In the genomic region with DNA sequence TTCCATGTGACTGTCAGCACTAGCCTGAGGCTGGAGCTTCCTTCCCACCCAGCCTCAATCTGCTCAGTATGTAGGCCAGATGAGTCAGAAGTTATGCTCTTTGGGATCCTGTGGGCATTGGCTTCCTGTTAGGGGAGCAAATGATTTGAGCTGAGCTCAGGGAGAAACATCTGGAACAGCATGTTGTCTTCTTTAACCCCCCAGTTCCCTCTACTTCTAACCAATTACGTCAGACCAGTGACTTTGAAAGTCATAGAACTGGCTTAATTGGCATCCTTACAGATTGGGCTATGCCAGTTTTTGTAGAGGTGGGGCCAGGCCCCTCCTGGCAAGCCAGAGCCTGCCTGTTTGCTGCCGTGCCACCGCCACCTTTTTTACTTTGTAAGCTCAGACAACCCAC, we compare ENCODE assay signal across 14 mouse cellular contexts. TPM values are rescaled to one million over a fixed set of nuclear protein-coding genes. Genes with fewer than 3 reads are reported as not detected.
DNase-seq lines count a peak whose midpoint lies in the region; ATAC-seq lines count a peak whose summit lies in the region.
"Had no signal": no experiment of that assay in that cellular context is flagged by ENCODE, and none has a peak within 500 bp of the region (broad histone marks: within the 10 kb centered on the region; RNA-seq: fewer than 3 reads in every experiment).

No protein-coding gene starts in this region.

- H3K27me3 ChIP-seq in heart, embryonic 12.5 days (replicated peaks): no peaks in the 10 kb centered on the region
- no peaks in the 10 kb centered on the region for H3K27me3 ChIP-seq in lung, embryonic 16.5 days (ENCODE audit: control insufficient read depth, insufficient read depth, low read depth, low read length)
- H3K27me3 ChIP-seq in neural tube, embryonic 15.5 days (replicated peaks): no peaks in the 10 kb centered on the region
- H3K27me3 ChIP-seq in midbrain, embryonic 10.5 days (ENCODE audit: low read depth, poor library complexity, severe bottlenecking): peaks cover 11% of the 10 kb centered on the region

- WGBS in heart, embryonic 12.5 days: 78% methylated on average over 3 of the region's 3 CpGs
- WGBS in lung, embryonic 16.5 days: 80% methylated on average over 3 of the region's 3 CpGs
- 82% methylated on average over 3 of the region's 3 CpGs for WGBS in neural tube, embryonic 15.5 days
- WGBS in midbrain, embryonic 10.5 days: 81% methylated on average over 3 of the region's 3 CpGs

- H3K4me1 ChIP-seq in heart, embryonic 12.5 days (replicated peaks): peaks cover 33% of the 10 kb centered on the region
- peaks cover 10% of the 10 kb centered on the region for H3K4me1 ChIP-seq in lung, embryonic 16.5 days (replicated peaks; ENCODE audit: control insufficient read depth, insufficient read depth, low read length)
- H3K4me1 ChIP-seq in neural tube, embryonic 15.5 days: peaks cover 48% of the 10 kb centered on the region
- peaks cover 21% of the 10 kb centered on the region for H3K4me1 ChIP-seq in midbrain, embryonic 10.5 days

- no peak overlapping the region for H3K9ac ChIP-seq in heart, embryonic 12.5 days
- H3K9ac ChIP-seq in lung, embryonic 16.5 days (ENCODE audit: low read length): 0 out of 2 replicates have a peak overlapping the region, but pooled peaks have one; percentile 15
- 0 out of 2 replicates have a peak overlapping the region, but pooled peaks have one; percentile 20 for H3K9ac ChIP-seq in neural tube, embryonic 15.5 days (replicated peaks)
- H3K9ac ChIP-seq: hindbrain, embryonic 14.5 days had no signal

- no peaks in the 10 kb centered on the region for H3K9me3 ChIP-seq in heart, embryonic 12.5 days (replicated peaks)
- H3K9me3 ChIP-seq in lung, embryonic 16.5 days (ENCODE audit: control insufficient read depth, low read length): no peaks in the 10 kb centered on the region
- H3K9me3 ChIP-seq in neural tube, embryonic 15.5 days (replicated peaks): no peaks in the 10 kb centered on the region
- no peaks in the 10 kb centered on the region for H3K9me3 ChIP-seq in midbrain, embryonic 10.5 days (replicated peaks)

- no peak for ATAC-seq in heart, embryonic 12.5 days (ENCODE audit: insufficient number of reproducible peaks, low FRiP score)
- no peak for ATAC-seq in lung, embryonic 16.5 days (ENCODE audit: low read depth)
- no peak for ATAC-seq in neural tube, embryonic 15.5 days (ENCODE audit: low FRiP score)

- peak; percentile 64 for DNase-seq in heart, adult 8-10 months (ENCODE audit: low spot score)
- DNase-seq in lung, postnatal 10 days: no peak
- DNase-seq in brain, adult 2 months (ENCODE audit: low read depth, low spot score): peak; percentile 74
- no peak for DNase-seq in spleen, postnatal 4 days (ENCODE audit: low spot score in 2 of 2)
- DNase-seq in midbrain, embryonic 10.5 days (ENCODE audit: low spot score): no peak
- DNase-seq: adrenal gland, adult 8-10 months; cerebellum, adult 9-10 months; right cerebral cortex, postnatal 14 days had no signal

- no peak overlapping the region for H3K4me2 ChIP-seq in heart, embryonic 12.5 days
- no peak overlapping the region for H3K4me2 ChIP-seq in lung, embryonic 16.5 days (ENCODE audit: low read depth, low read length)
- H3K4me2 ChIP-seq in neural tube, embryonic 15.5 days: no peak overlapping the region
- H3K4me2 ChIP-seq: hindbrain, embryonic 14.5 days had no signal

- no peaks in the 10 kb centered on the region for H3K36me3 ChIP-seq in heart, embryonic 12.5 days
- H3K36me3 ChIP-seq in lung, embryonic 16.5 days (ENCODE audit: control insufficient read depth, insufficient read depth, low read length): no peaks in the 10 kb centered on the region
- H3K36me3 ChIP-seq in neural tube, embryonic 15.5 days: no peaks in the 10 kb centered on the region
- no peaks in the 10 kb centered on the region for H3K36me3 ChIP-seq in midbrain, embryonic 10.5 days

- H3K27ac ChIP-seq in heart, embryonic 12.5 days (ENCODE audit: poor library complexity, severe bottlenecking): no peak overlapping the region
- no peak overlapping the region for H3K27ac ChIP-seq in lung, embryonic 16.5 days (ENCODE audit: low read length)
- no peak overlapping the region; the same call in 1 of the 2 replicates for H3K27ac ChIP-seq in neural tube, embryonic 15.5 days (replicated peaks)
- no peak overlapping the region for H3K27ac ChIP-seq in midbrain, embryonic 10.5 days (replicated peaks)
- H3K27ac ChIP-seq: hindbrain, embryonic 14.5 days had no signal

- H3K4me3 ChIP-seq in heart, embryonic 12.5 days: no peak overlapping the region
- no peak overlapping the region for H3K4me3 ChIP-seq in lung, embryonic 16.5 days (ENCODE audit: low read length)
- H3K4me3 ChIP-seq in neural tube, embryonic 15.5 days (replicated peaks): no peak overlapping the region
- H3K4me3 ChIP-seq in midbrain, embryonic 10.5 days: no peak overlapping the region

RNA-seq across cellular contexts. Expression of gene Tbc1d10a, which starts 4.1 kb away (rescaled TPM):
- total RNA-seq in heart, adult 8-10 months (2022): 1 to 10 TPM; 7.6 to 9.2 (median 8.2) TPM
- 15.6 TPM in 2 replicates for polyA plus RNA-seq in heart, embryonic 12.5 days (2016; fragmentation: Nextera tagmentation; extraction: Ambion mirVana)
- polyA plus RNA-seq in lung, embryonic 16.5 days (2015; fragmentation: Nextera tagmentation; extraction: Ambion mirVana): 30.5 and 34.3 TPM in 2 replicates
- 40.2 and 40.3 TPM in 2 replicates for polyA plus RNA-seq in neural tube, embryonic 15.5 days (2015; fragmentation: Nextera tagmentation; extraction: Ambion mirVana)
- polyA plus RNA-seq in midbrain, embryonic 10.5 days (2016; fragmentation: Nextera tagmentation; extraction: Ambion mirVana): 26.3 and 26.4 TPM in 2 replicates

RNA-seq across cellular contexts. Expression of gene Castor1, which starts 27.3 kb away (rescaled TPM):
- 1 to 10 TPM; 3.5 to 6.9 (median 4.8) TPM for total RNA-seq in heart, adult 8-10 months (2022)
- 3.4 and 3.8 TPM in 2 replicates for polyA plus RNA-seq in heart, embryonic 12.5 days (2016; fragmentation: Nextera tagmentation; extraction: Ambion mirVana)
- 6.5 and 9.1 TPM in 2 replicates for polyA plus RNA-seq in lung, embryonic 16.5 days (2015; fragmentation: Nextera tagmentation; extraction: Ambion mirVana)
- 5.5 and 17.4 TPM in 2 replicates for polyA plus RNA-seq in neural tube, embryonic 15.5 days (2015; fragmentation: Nextera tagmentation; extraction: Ambion mirVana)
- polyA plus RNA-seq in midbrain, embryonic 10.5 days (2016; fragmentation: Nextera tagmentation; extraction: Ambion mirVana): 2.7 and 3.4 TPM in 2 replicates

RNA-seq across cellular contexts. Expression of gene Sf3a1, which starts 30.5 kb away (rescaled TPM):
- 10 to 100 TPM; 25.8 to 34.5 (median 30.4) TPM for total RNA-seq in heart, adult 8-10 months (2022)
- polyA plus RNA-seq in heart, embryonic 12.5 days (2016; fragmentation: Nextera tagmentation; extraction: Ambion mirVana): 43.1 and 46.5 TPM in 2 replicates
- 42.1 and 48.9 TPM in 2 replicates for polyA plus RNA-seq in lung, embryonic 16.5 days (2015; fragmentation: Nextera tagmentation; extraction: Ambion mirVana)
- polyA plus RNA-seq in neural tube, embryonic 15.5 days (2015; fragmentation: Nextera tagmentation; extraction: Ambion mirVana): 41.8 and 47.4 TPM in 2 replicates
- 95.2 and 97.1 TPM in 2 replicates for polyA plus RNA-seq in midbrain, embryonic 10.5 days (2016; fragmentation: Nextera tagmentation; extraction: Ambion mirVana)

RNA-seq across cellular contexts. Expression of gene Ccdc157, which starts 30.6 kb away (rescaled TPM):
- total RNA-seq in heart, adult 8-10 months (2022): 1 to 10 TPM; 3.0 to 4.2 (median 3.6) TPM
- 4.7 and 5.5 TPM in 2 replicates for polyA plus RNA-seq in heart, embryonic 12.5 days (2016; fragmentation: Nextera tagmentation; extraction: Ambion mirVana)
- 9.2 and 11.4 TPM in 2 replicates for polyA plus RNA-seq in lung, embryonic 16.5 days (2015; fragmentation: Nextera tagmentation; extraction: Ambion mirVana)
- polyA plus RNA-seq in neural tube, embryonic 15.5 days (2015; fragmentation: Nextera tagmentation; extraction: Ambion mirVana): 7.5 and 10.0 TPM in 2 replicates
- 6.9 and 8.3 TPM in 2 replicates for polyA plus RNA-seq in midbrain, embryonic 10.5 days (2016; fragmentation: Nextera tagmentation; extraction: Ambion mirVana)

RNA-seq across cellular contexts. Expression of gene Osm, which starts 45.5 kb away (rescaled TPM):
- total RNA-seq in heart, adult 8-10 months (2022): 1 to 10 TPM in 1 of 4 experiments, not detected in 3; 1.6 TPM
- not detected in 2 replicates for polyA plus RNA-seq in heart, embryonic 12.5 days (2016; fragmentation: Nextera tagmentation; extraction: Ambion mirVana)
- polyA plus RNA-seq in lung, embryonic 16.5 days (2015; fragmentation: Nextera tagmentation; extraction: Ambion mirVana): 0.25 and 0.28 TPM in 2 replicates
- 0.73 TPM in 1 of 2 replicates, not detected in the other for polyA plus RNA-seq in neural tube, embryonic 15.5 days (2015; fragmentation: Nextera tagmentation; extraction: Ambion mirVana)
- 0.05 TPM in 1 of 2 replicates, not detected in the other for polyA plus RNA-seq in midbrain, embryonic 10.5 days (2016; fragmentation: Nextera tagmentation; extraction: Ambion mirVana)
- polyA plus RNA-seq: hindbrain, embryonic 14.5 days; limb, embryonic 11.5 days; neural tube, embryonic 11.5 days had no signal

Comparison
In these comparisons a context has a peak if more than half of its experiments do, and no peak if none do; other contexts are left out.
1. DNase-seq: peak in heart, adult 8-10 months (single experiment) and brain, adult 2 months (single experiment); none in lung, postnatal 10 days (single experiment), spleen, postnatal 4 days (0 of 2) and midbrain, embryonic 10.5 days (single experiment).